ENCODE assay signal across 8 mouse cellular contexts in genomic region chr11:94543932-94544331, GRCm38 (mm10). TPM values are rescaled to one million over a fixed set of nuclear protein-coding genes. Genes with fewer than 3 reads are reported as not detected.
DNase-seq lines count a peak whose midpoint lies in the region; ATAC-seq and TF ChIP-seq lines count a peak whose summit lies in the region.

No protein-coding gene starts in this region.

- H3K4me2 ChIP-seq in intestine, embryonic 14.5 days (ENCODE audit: low read length): no peak overlapping the region

- H3K27me3 ChIP-seq in intestine, embryonic 14.5 days (replicated peaks; ENCODE audit: control insufficient read depth, insufficient read depth, low read length): no peaks in the 10 kb centered on the region

- TF ChIP-seq POLR2A in cortical plate, adult 2 months (IDR thresholded peaks at IDR 0.05; ENCODE audit: extremely low read depth, insufficient read depth, low read length): no peak

- peak overlapping the region; percentile 33 for H3K4me3 ChIP-seq in cortical plate, adult 2 months (ENCODE audit: insufficient read depth, low read length)
- no peak overlapping the region for H3K4me3 ChIP-seq in intestine, embryonic 14.5 days (ENCODE audit: low read depth, low read length)

- peak; percentile 91 for TF ChIP-seq CTCF in cortical plate, adult 2 months (IDR thresholded peaks at IDR 0.05; ENCODE audit: extremely low read depth, insufficient read depth, low read length)

- no peak overlapping the region for H3K27ac ChIP-seq in cortical plate, adult 2 months (ENCODE audit: insufficient read depth, low read length)
- H3K27ac ChIP-seq in intestine, embryonic 14.5 days (ENCODE audit: low read depth): no peak overlapping the region

- WGBS in intestine, embryonic 14.5 days: 32% methylated on average over 9 of the region's 9 CpGs

- peaks cover 9% of the 10 kb centered on the region; the same call in 1 of the 2 replicates for H3K36me3 ChIP-seq in intestine, embryonic 14.5 days (ENCODE audit: control insufficient read depth, insufficient read depth, low read length)

- H3K9me3 ChIP-seq in intestine, embryonic 14.5 days (ENCODE audit: control insufficient read depth, low read length): no peaks in the 10 kb centered on the region

- no peaks in the 10 kb centered on the region for H3K4me1 ChIP-seq in cortical plate, adult 2 months (ENCODE audit: control insufficient read depth, insufficient read depth, low read length)
- H3K4me1 ChIP-seq in intestine, embryonic 14.5 days (replicated peaks; ENCODE audit: control insufficient read depth, insufficient read depth, low read length): no peaks in the 10 kb centered on the region

- H3K9ac ChIP-seq in intestine, embryonic 14.5 days (ENCODE audit: low read length): no peak overlapping the region

- ATAC-seq in intestine, embryonic 14.5 days (replicated peaks; ENCODE audit: low FRiP score, low TSS enrichment, low read depth): no peak

- peak; percentile 96 for DNase-seq in adrenal gland, adult 2 months
- peak; percentile 98 for DNase-seq in gastrocnemius, postnatal 10 days
- peak; percentile 87 for DNase-seq in intestine, embryonic 14.5 days (ENCODE audit: low spot score)
- DNase-seq in left cerebral cortex, adult 8-10 months (ENCODE audit: low spot score in 2 of 2): peak; percentile 86 to 92
- DNase-seq in mesoderm, embryonic 11.5 days (ENCODE audit: low read depth, low spot score): peak; percentile 63
- peak; percentile 87 to 92 for DNase-seq in right cerebral cortex, postnatal 36 days (ENCODE audit: low spot score in 2 of 2)
- no peak for DNase-seq in yolk sac, embryonic 10.5 days (ENCODE audit: low spot score)

RNA-seq across cellular contexts. Expression of gene Rsad1, which starts 5.1 kb away (rescaled TPM):
- total RNA-seq in adrenal gland, adult 2 months (2021): 10 to 100 TPM in 1 of 2 experiments, 1 to 10 TPM in 1; 8.4 to 13.4 TPM
- 25.8 and 27.0 TPM in 2 replicates for polyA plus RNA-seq in adrenal gland, adult 2 months (2012; rRNA removed)
- polyA plus RNA-seq in cortical plate, adult 2 months (2012; rRNA removed): 16.9 and 18.3 TPM in 2 replicates
- total RNA-seq in gastrocnemius, postnatal 10 days (2021): 1 to 10 TPM; 4.3 to 6.0 TPM
- 2.9 and 3.8 TPM in 2 replicates for polyA plus RNA-seq in intestine, embryonic 14.5 days (2014; fragmentation: Nextera tagmentation; extraction: Ambion mirVana)
- 10 to 100 TPM; 13.8 to 19.5 (median 16.1) TPM for total RNA-seq in left cerebral cortex, adult 8-10 months (2022)

RNA-seq across cellular contexts. Expression of gene Chad, which starts 20.9 kb away (rescaled TPM):
- not detected for total RNA-seq in adrenal gland, adult 2 months (2021)
- polyA plus RNA-seq in adrenal gland, adult 2 months (2012; rRNA removed): 0.06 and 0.13 TPM in 2 replicates
- 0.08 and 0.15 TPM in 2 replicates for polyA plus RNA-seq in cortical plate, adult 2 months (2012; rRNA removed)
- 10 to 100 TPM; 10.3 to 14.3 TPM for total RNA-seq in gastrocnemius, postnatal 10 days (2021)
- 0.77 and 1.2 TPM in 2 replicates for polyA plus RNA-seq in intestine, embryonic 14.5 days (2014; fragmentation: Nextera tagmentation; extraction: Ambion mirVana)
- under 1 TPM in 1 of 4 experiments, not detected in 3; 0.44 TPM for total RNA-seq in left cerebral cortex, adult 8-10 months (2022)

RNA-seq across cellular contexts. Expression of gene Mycbpap, which starts 22.4 kb away (rescaled TPM):
- 1 to 10 TPM; 3.8 to 6.7 TPM for total RNA-seq in adrenal gland, adult 2 months (2021)
- 0.49 and 0.84 TPM in 2 replicates for polyA plus RNA-seq in adrenal gland, adult 2 months (2012; rRNA removed)
- polyA plus RNA-seq in cortical plate, adult 2 months (2012; rRNA removed): 2.4 and 2.5 TPM in 2 replicates
- not detected for total RNA-seq in gastrocnemius, postnatal 10 days (2021)
- polyA plus RNA-seq in intestine, embryonic 14.5 days (2014; fragmentation: Nextera tagmentation; extraction: Ambion mirVana): 1.8 and 2.5 TPM in 2 replicates
- total RNA-seq in left cerebral cortex, adult 8-10 months (2022): 1 to 10 TPM; 3.6 to 7.2 (median 5.6) TPM

RNA-seq across cellular contexts. Expression of gene Epn3, which starts 44.2 kb away (rescaled TPM):
- 10 to 100 TPM; 23.3 to 40.4 TPM for total RNA-seq in adrenal gland, adult 2 months (2021)
- 23.0 and 25.5 TPM in 2 replicates for polyA plus RNA-seq in adrenal gland, adult 2 months (2012; rRNA removed)
- polyA plus RNA-seq in cortical plate, adult 2 months (2012; rRNA removed): 0.76 and 0.98 TPM in 2 replicates
- total RNA-seq in gastrocnemius, postnatal 10 days (2021): under 1 TPM; 0.21 to 0.59 TPM
- 1.8 TPM in 2 replicates for polyA plus RNA-seq in intestine, embryonic 14.5 days (2014; fragmentation: Nextera tagmentation; extraction: Ambion mirVana)
- total RNA-seq in left cerebral cortex, adult 8-10 months (2022): 1 to 10 TPM; 1.1 to 3.7 (median 2.6) TPM

RNA-seq across cellular contexts. Expression of gene Acsf2, which starts 57.7 kb away (rescaled TPM):
- total RNA-seq in adrenal gland, adult 2 months (2021): 100 to 1,000 TPM; 146 to 155 TPM
- polyA plus RNA-seq in adrenal gland, adult 2 months (2012; rRNA removed): 149 and 167 TPM in 2 replicates
- 15.2 and 15.8 TPM in 2 replicates for polyA plus RNA-seq in cortical plate, adult 2 months (2012; rRNA removed)
- 10 to 100 TPM in 1 of 2 experiments, 1 to 10 TPM in 1; 8.1 to 10.0 TPM for total RNA-seq in gastrocnemius, postnatal 10 days (2021)
- 5.7 TPM in 2 replicates for polyA plus RNA-seq in intestine, embryonic 14.5 days (2014; fragmentation: Nextera tagmentation; extraction: Ambion mirVana)
- total RNA-seq in left cerebral cortex, adult 8-10 months (2022): 10 to 100 TPM; 16.8 to 19.7 (median 18.8) TPM

Comparison
In these comparisons a context has a peak if more than half of its experiments do, and no peak if none do; other contexts are left out.
1. RNA of gene Chad, which starts 20.9 kb away (total RNA-seq): 10.3 to 14.3 TPM in gastrocnemius, postnatal 10 days; 0.44 TPM in left cerebral cortex, adult 8-10 months and not detected in adrenal gland, adult 2 months; every median in the first group is over 4 times any median in the second.
2. RNA of gene Mycbpap, which starts 22.4 kb away (total RNA-seq): 3.8 to 6.7 TPM in adrenal gland, adult 2 months and 3.6 to 7.2 TPM in left cerebral cortex, adult 8-10 months; not detected in gastrocnemius, postnatal 10 days; every median in the first group is over 4 times any median in the second.